Mouse (Mus musculus) cortical plate, adult 2 months (tissue): ENCODE results near the gene Gm6370. TPM values are rescaled to one million over a fixed set of nuclear protein-coding genes. Genes with fewer than 3 reads are reported as not detected.
"Not testable (repeated sequence)": the region's sequence is repeated elsewhere in the genome, so short reads cannot be mapped to it uniquely, and the experiment has no call there.

Experiments used
- H3K27ac ChIP-seq: fragments of 200-500 bp; 2 replicates; pipeline ENCODE4 v1.5.1; 2012; ENCODE audit warnings: low read length, control low read depth, inconsistent platforms; ENCODE audit not compliant: insufficient read depth
- H3K4me1 ChIP-seq: fragments of 200-500 bp; 2 replicates; pipeline ENCODE4 v1.6.1; 2011; ENCODE audit warnings: low read length; ENCODE audit not compliant: control insufficient read depth, insufficient read depth
- H3K4me3 ChIP-seq: fragments of 200-500 bp; 2 replicates; pipeline ENCODE4 v1.5.1; 2011; ENCODE audit warnings: mild to moderate bottlenecking, low read length, control low read depth; ENCODE audit not compliant: insufficient read depth
- CTCF ChIP-seq: fragments of 200-500 bp; IDR thresholded peaks from 2 replicates; pipeline ENCODE4 v1.5.1; 2011; ENCODE audit warnings: mild to moderate bottlenecking, control low read depth, low read length; ENCODE audit not compliant: insufficient read depth; ENCODE audit errors: extremely low read depth
- POLR2A ChIP-seq: fragments of 200-500 bp; IDR thresholded peaks from 2 replicates; pipeline ENCODE4 v1.6.1; 2011; ENCODE audit warnings: mild to moderate bottlenecking, low read length, control low read depth; ENCODE audit not compliant: insufficient read depth; ENCODE audit errors: extremely low read depth
- polyA plus RNA-seq: library from polyadenylated mRNA; depleted of rRNA; stranded (reverse); fragments of >200 nt; gene quantifications from 2 replicates; pipeline ENCODE4 v1.2.3, GENCODE M21; 2012; rRNA removed

Gene Gm6370
- polyA plus RNA-seq: not detected in 2 replicates

DNA sequence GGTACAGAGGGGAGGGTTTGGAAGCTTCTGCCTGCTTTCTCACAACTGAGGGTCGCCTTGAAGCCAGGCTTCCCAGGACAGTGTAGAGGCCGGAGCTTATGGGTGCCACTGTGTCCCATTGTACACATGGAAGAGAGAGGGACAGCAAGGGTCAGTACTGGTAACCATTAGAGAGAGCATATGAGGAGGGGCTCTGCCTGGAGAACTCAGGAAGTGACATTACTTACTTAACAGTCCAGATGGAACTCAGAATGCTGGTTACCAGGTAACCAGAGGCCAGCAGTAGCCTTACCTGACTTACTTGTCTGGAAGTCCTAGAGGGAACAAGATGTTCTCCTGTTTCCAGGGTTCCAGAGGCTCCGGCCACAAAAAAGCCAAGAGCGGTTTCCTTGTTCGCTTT lies at the start of gene Gm6370:
Gene Gm6370 (plus strand): TSS at position 301 of the 400 bp plus-strand sequence.
- not testable (repeated sequence) for H3K4me1 ChIP-seq, H3K4me3 ChIP-seq, H3K27ac ChIP-seq

DNA sequence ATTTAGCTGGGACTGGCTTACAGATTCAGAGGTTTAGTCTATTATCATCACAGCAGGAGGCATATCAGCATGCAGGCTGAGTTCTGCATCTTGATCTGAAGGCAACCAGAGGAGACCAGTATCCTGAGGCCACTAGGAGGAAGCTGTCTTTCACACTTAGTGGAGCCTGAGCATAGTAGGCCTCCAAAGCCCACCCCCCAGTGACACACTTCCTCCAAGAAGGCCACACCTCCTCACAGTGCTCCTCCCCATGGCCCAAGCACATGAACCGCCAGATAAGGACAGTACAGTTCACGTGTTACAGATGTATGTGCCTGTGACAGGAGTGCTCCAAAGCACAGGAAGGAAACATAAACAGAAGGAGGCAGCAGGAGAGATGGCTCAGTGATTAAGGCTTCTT lies 48.4 kb upstream of the Gm6370 start:
- Histone ChIP-seq H3K4me1 (no peaks in the 10 kb centered on the region), H3K4me3 (no peak overlapping the region), H3K27ac (no peak overlapping the region)
- TF ChIP-seq POLR2A (no peak), CTCF (no peak)

DNA sequence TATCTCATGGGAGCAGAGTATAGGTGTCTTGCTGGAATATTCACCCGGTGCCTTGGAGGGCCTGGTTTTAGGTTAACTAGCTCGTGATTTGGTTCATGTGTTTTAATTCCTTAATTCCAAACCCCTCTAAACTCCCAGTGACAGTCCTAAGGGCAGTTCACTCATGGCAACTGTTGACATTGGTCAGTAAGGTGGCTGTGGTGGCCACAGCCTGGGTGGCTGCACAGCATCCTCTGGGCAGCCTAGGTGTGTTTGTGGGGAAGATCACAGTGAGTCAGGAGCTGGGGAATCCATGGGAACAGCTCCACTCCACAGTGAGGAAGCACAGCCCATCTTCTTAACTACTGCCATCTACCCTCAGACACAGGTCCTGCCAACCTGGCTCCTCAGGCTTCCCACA lies 44.5 kb upstream of the Gm6370 start:
- TF ChIP-seq CTCF: no peak
- TF ChIP-seq POLR2A: no peak
- no peaks in the 10 kb centered on the region for H3K4me1 ChIP-seq
- no peak overlapping the region for H3K4me3 ChIP-seq
- H3K27ac ChIP-seq: no peak overlapping the region

DNA sequence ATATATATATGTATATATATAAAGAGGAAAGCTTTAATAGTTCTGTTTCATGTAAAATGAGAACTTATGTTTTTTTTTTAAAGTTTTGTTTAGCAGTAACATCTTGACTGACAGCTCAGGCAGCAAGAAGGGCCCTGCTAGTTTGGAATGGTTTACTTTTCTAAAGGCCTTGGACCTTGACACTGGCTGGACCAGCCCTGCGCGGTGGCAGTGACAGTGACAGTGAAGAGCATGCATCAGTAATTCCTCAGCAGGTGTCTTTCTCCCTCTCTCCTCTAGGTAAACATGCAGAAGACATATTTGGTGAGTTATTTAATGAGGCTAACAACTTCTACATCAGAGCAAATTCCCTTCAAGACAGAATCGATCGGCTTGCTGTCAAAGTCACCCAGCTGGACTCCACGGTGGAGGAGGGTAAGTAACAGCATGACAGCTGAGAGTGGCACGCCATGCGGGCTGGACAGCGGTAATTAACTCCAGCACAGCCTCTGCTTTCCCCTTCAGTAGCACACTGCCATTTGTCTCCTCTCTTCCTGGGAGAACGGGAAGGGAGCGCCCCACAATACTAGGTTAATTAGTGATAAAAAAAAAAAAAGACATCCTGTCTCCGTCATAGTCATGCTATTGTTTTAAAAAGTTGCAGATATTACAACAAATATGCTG lies 39.4 kb upstream of the Gm6370 start:
- no peak overlapping the region for H3K27ac ChIP-seq
- TF ChIP-seq CTCF (no peak), POLR2A (no peak)
- no peak overlapping the region for H3K4me3 ChIP-seq
- H3K4me1 ChIP-seq: peaks cover 3% of the 10 kb centered on the region; the same call in 1 of the 2 replicates

DNA sequence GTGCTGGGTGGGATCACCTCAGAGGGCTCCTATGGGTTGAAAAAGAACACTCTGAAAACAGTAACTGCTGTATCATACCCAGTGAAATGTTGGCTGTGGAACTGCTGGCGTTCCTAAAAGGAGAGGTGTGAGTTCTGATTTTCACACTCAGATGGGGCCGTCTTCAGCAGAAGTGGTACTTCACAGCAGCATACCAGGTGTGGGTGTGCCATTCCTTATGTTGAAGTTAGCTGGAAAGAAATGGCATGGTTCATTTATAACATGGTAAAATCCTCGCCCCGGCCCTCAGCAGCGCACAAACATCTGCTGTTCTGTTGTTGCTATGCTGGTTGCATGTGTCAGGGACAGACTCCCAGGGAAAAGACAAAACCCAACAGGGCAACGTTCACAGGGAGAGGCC lies 37.6 kb upstream of the Gm6370 start:
- TF ChIP-seq CTCF (no peak), POLR2A (no peak)
- Histone ChIP-seq H3K4me1 (peaks cover 3% of the 10 kb centered on the region; the same call in 1 of the 2 replicates), H3K4me3 (no peak overlapping the region), H3K27ac (no peak overlapping the region)

DNA sequence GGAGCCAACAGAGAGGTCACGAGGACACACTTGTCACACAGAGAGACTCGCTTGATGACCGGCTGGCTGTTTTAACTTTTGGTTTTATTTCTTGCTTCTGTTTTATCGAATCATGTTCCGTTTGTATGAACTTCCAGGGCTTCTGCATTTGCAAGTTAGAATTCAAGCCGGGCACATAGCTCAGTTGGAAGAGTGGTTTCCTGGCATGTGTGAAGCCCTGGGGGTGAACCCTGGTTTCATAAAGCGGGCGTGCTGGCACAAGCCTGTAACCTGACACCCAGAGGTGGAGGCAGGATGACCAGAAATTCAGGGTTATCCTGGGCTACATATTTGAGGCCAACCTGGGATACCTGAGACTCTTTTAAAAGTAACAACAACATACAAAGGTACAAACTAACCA lies 29.6 kb upstream of the Gm6370 start:
- H3K27ac ChIP-seq: no peak overlapping the region
- no peaks in the 10 kb centered on the region for H3K4me1 ChIP-seq
- TF ChIP-seq POLR2A (no peak), CTCF (no peak)
- H3K4me3 ChIP-seq: no peak overlapping the region

DNA sequence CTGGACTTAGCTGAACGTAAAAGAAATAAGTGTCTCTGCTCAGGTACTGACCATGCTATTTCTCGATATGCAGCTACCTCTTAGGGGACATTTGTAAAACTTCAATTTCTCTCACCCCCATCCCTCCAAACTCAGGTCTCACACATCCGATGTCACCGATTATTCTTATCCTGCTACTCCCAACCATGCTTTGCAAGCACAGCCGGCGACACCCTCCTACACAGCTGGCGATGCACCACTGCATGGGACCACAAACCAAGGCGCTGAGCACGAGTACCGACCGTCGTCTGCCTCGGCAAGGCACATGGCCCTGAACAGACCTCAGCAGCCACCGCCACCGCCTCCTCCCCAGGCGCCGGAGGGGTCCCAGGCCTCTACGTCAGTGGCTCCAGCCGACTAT lies 24.5 kb upstream of the Gm6370 start:
- TF ChIP-seq POLR2A: no peak
- no peak for TF ChIP-seq CTCF

DNA sequence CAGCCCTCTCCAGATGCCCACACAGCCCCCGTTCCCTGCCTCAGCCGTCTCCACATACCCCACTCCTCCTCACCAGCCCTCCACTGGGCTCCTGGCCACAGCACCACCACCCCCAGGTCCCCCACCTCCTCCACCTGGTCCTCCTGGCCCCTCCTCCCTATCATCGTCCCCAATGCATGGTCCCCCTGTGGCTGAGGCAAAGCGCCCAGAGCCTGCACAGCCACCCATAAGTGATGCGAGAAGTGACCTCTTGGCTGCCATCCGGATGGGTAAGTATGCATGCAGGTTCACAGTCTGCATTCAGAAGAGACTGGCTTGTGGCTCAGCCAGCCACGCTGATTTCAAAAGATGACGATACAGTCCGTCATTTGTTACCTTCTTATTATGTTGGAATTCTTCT lies 22.9 kb upstream of the Gm6370 start:
- Histone ChIP-seq H3K27ac (no peak overlapping the region), H3K4me3 (no peak overlapping the region)
- TF ChIP-seq CTCF (no peak), POLR2A (no peak)

More for the DNA sequence above, 24.5 kb upstream of the Gm6370 start:
- Histone ChIP-seq H3K4me3 (no peak overlapping the region), H3K27ac (no peak overlapping the region), H3K4me1 (peaks cover under 1% of the 10 kb centered on the region; the same call in 1 of the 2 replicates)

DNA sequence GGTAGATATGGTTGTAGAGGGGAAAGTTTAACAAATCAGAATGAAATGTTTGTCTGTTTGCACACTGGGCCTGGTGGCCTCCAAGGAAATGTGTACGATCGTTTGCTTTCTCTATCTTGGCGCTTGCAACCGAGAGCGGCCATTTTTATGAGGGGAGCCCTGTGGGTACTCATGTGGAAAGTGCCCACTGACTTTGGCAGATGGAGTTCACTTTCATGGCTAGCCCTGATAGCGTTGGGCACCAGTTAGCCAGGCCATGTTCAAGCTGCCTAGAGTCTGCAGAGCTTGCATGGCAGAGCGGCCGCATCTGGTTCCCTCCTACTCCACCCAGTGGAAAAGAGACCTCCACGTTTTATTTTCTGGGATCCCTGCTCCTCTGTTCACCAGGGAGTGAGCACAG lies 20.3 kb upstream of the Gm6370 start:
- Histone ChIP-seq H3K4me1 (peaks cover 2% of the 10 kb centered on the region; the same call in 1 of the 2 replicates), H3K4me3 (no peak overlapping the region), H3K27ac (no peak overlapping the region)
- TF ChIP-seq CTCF: no peak

More for the DNA sequence above, 22.9 kb upstream of the Gm6370 start:
- peaks cover 2% of the 10 kb centered on the region; the same call in 1 of the 2 replicates for H3K4me1 ChIP-seq

DNA sequence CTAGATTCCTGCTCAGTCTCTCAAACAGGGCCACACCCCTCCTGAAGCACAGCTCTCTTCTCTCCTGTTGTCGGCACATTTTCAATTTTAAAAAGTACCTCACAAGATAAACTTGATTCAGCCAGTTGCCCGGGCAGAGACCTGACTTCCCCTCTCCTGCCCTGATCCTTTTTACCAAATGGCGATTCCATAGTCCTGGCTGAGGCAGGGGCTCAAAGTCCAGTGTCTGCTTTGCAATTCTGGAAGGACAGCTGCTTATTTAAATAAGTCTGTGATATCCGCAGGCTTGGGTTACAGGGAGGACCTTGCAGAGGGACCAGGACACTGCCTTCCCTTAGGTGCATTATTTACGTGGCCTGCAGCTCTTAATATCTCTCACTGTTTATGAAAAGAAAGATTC lies 19.9 kb upstream of the Gm6370 start:
- Histone ChIP-seq H3K4me3 (no peak overlapping the region), H3K4me1 (peaks cover 2% of the 10 kb centered on the region; the same call in 1 of the 2 replicates), H3K27ac (no peak overlapping the region)
- TF ChIP-seq POLR2A: no peak
- TF ChIP-seq CTCF: no peak
